Mouse (Mus musculus) liver, postnatal 0 days (tissue): ENCODE data around the gene Ostn.

Experiments
- CTCF ChIP-seq: sonication (generic); IDR thresholded peaks from 2 replicates; pipeline ENCODE4 v1.5.1; 2016; ENCODE audit warnings: antibody characterized with exemption, low read depth
- EP300 ChIP-seq: IDR thresholded peaks from 2 replicates; pipeline ENCODE4 v1.6.1; 2016; ENCODE audit warnings: antibody characterized with exemption, low read depth, mild to moderate bottlenecking

DNA sequence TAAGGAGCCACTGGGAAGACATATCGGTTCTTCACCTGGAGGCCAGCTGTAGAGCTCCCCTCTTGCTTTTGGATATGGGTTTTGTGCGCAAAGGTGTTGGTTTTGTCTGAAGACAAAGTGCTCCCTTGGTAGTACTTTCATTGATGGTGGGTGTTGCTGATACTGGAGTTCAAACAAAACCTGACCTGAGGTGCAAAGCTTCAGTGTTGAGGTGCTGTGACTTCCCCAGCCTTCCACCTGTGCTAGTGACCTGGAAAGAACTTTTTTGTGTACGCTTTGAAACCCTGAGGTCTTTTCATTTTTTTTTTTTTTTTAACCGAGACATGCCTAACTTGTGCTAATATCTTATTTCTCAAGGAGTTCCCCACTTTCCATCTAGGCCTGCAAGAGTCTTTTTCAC lies 83.0 kb downstream of the Ostn start:
- TF ChIP-seq CTCF = no peak
- TF ChIP-seq EP300 = no peak
